Mouse (Mus musculus) central nervous system, embryonic 11.5 days (tissue): ENCODE measurements around the gene Exoc3l2. TPM values are rescaled to one million over a fixed set of nuclear protein-coding genes. Genes with fewer than 3 reads are reported as not detected.

Experiments used
- polyA plus RNA-seq: library from polyadenylated mRNA; depleted of rRNA; stranded (reverse); fragments of >200 nt; gene quantifications from 2 replicates; pipeline ENCODE4 v1.2.3, GENCODE M21; 2012; rRNA removed

The Exoc3l2 gene
- polyA plus RNA-seq: 2.1 and 2.9 TPM in 2 replicates

DNA sequence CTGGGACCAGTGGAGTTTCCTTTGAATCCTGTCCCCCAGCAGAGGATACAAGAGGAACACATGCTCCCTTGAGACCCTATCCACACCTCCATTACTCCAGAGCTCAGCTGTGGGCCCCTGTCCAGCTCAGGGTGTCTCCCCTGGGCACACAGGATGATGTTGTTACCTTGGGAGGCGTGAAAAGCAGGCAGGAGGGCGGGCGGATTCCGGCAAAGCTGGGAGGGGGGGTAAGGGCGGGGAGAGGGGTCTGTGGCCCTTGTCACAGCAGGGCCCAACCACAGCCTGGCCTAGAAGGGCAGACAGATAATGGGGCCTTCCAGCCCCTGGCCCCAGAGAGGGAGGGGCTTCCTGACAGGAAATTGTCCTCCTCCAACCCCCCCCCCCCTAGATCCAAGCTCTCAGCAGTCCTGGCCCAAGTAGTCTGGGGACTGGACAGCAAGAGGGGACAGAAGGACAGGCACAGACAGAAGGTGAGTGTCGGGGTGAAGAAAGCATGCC, at the start of gene Exoc3l2:
Gene Exoc3l2, plus strand, starts transcription at position 448 of the 498 bp plus-strand sequence.

DNA sequence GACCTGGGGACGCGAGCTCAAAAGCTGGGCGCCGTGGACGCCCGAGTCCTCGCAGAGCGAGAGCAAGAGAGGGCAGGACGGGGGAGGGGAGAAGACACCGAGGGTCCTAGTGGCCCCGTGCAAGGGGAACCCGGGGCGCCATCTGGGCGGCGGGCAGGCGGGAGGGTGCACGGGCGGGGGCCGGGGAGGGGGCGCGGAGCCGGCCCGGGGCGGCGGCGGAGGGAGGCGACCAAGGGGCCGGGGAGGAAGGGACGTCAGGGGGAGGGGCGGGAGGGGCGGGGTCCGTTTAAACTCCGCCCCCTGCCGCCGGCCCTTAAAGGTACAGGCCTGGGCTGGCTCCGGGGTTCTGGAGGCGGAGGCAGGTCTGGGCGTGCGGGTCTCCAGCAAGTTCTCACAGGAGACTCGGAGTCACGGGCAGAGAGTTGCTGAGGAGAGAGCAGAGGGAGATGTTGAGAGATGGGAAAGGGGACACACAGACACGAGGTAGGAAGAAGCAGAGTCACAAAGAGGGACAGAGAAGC, 4.5 kb upstream of the Exoc3l2 start, which contains the start of gene Mark4:
Gene Mark4, minus strand, starts transcription at position 231 of the 521 bp plus-strand sequence.

DNA sequence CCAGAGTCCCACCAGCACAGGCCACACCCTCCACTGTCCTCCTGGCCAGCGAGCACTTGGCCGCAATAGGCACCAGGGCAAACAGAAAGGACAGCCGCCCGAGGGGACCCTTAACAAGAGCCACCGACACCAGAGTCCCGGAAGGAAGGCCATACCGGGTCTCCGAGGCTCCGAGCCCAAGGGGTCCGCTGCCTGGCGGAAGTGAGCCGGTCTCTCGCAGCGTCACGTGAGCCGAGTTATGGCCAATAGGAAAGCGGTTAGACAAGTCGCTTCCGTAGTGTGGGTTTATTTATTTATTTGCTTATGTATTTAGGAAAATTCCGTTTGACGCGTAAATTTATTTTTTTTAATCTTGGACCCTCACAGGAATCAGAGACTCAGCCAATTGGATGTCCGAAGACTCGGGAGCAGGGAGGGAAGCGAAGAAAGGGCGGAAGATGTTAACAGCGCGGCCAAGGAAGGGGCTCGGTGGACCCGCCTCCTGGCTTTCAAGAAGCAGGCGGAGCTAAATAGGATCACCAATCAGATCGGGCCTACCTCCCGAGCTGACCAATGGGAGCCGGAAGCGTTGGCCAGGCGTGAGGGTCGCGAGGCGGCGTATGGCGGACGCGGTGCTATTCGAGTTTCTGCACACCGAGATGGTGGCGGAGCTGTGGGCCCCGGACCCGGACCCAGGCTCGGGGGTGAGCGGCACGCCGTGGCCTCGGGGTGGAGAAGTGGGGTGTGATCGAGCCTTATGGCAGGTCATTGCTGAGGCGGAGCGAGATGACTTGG, 45.2 kb downstream of the Exoc3l2 start, which contains the start of the genes Bloc1s3 and Trappc6a:
Gene Bloc1s3, minus strand, starts transcription at position 218 of the 774 bp plus-strand sequence.
Gene Trappc6a, plus strand, starts transcription at position 246 of the 774 bp plus-strand sequence.

DNA sequence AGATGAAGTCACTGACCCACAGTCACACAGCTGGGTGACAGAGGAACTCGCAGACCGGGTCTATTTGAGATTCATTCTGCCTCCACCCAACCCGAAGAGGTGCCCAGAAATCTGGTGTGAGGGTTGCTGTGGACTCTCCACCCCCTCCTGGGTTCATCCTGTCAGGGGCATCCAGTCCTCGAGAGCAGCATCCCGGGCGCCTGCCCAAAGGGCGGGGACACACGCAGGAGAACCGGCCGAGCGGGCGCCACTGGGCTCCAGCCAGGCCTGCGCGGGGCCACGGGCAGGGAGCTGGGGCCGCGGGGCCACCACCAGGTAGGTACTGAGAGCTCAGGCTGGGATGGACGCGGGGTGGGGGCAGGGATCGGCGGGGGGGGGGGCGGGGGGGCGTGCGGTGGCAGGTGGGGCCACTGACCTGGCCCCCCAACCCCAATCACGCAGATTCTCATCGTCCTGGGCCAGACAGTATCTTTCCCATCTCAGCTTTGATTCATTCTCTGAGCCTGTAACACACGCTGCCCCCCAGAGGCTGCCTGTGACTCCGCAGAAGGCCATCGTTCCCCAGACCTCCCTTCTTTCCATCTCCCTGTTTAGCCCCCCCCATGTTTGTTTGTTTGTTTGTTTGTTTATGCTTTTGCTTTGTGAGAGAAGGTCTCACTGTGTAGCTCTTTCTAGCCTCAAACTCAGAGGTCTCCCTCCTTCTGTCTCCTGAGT, 54.7 kb downstream of the Exoc3l2 start, which contains the start of gene Nkpd1:
Gene Nkpd1, plus strand, starts transcription at position 187 of the 714 bp plus-strand sequence.

Other genes with a start within 250 kb of the Exoc3l2 start
- gene Opa3, start 235.0 kb upstream of the Exoc3l2 start, polyA plus RNA-seq: 24.3 and 29.1 TPM in 2 replicates
- 67.2 and 70.5 TPM in 2 replicates for gene Vasp, start 191.5 kb upstream of the Exoc3l2 start, polyA plus RNA-seq
- gene Ppm1n, start 183.3 kb upstream of the Exoc3l2 start, polyA plus RNA-seq: 0.10 and 0.32 TPM in 2 replicates
- gene Rtn2, start 180.7 kb upstream of the Exoc3l2 start, polyA plus RNA-seq: 46.8 and 47.1 TPM in 2 replicates
- 0.06 and 0.07 TPM in 2 replicates for gene Fosb, start 153.3 kb upstream of the Exoc3l2 start, polyA plus RNA-seq
- gene Ercc1, start 118.6 kb upstream of the Exoc3l2 start, polyA plus RNA-seq: 63.7 and 67.6 TPM in 2 replicates
- 13.1 and 16.6 TPM in 2 replicates for gene Cd3eap, start 103.8 kb upstream of the Exoc3l2 start, polyA plus RNA-seq
- 11.1 and 11.8 TPM in 2 replicates for gene Ppp1r13l, start 103.6 kb upstream of the Exoc3l2 start, polyA plus RNA-seq
- 53.3 and 59.0 TPM in 2 replicates for gene Ercc2, start 81.3 kb upstream of the Exoc3l2 start, polyA plus RNA-seq
- 1.8 and 2.0 TPM in 2 replicates for gene Klc3, start 59.2 kb upstream of the Exoc3l2 start, polyA plus RNA-seq
- gene Ckm, start 58.6 kb upstream of the Exoc3l2 start, polyA plus RNA-seq: 0.40 and 0.76 TPM in 2 replicates
- gene Mark4, start 4.5 kb upstream of the Exoc3l2 start, polyA plus RNA-seq: 33.8 and 41.7 TPM in 2 replicates
- gene Bloc1s3, start 45.0 kb downstream of the Exoc3l2 start, polyA plus RNA-seq: 6.3 and 9.5 TPM in 2 replicates
- gene Trappc6a, start 45.1 kb downstream of the Exoc3l2 start, polyA plus RNA-seq: 36.1 and 56.2 TPM in 2 replicates
- gene Nkpd1, start 54.5 kb downstream of the Exoc3l2 start, polyA plus RNA-seq: 0.10 and 0.15 TPM in 2 replicates
- 59.4 and 66.9 TPM in 2 replicates for gene Ppp1r37, start 99.7 kb downstream of the Exoc3l2 start, polyA plus RNA-seq
- 1.0 and 1.3 TPM in 2 replicates for gene Zfp296, start 114.0 kb downstream of the Exoc3l2 start, polyA plus RNA-seq
- 40.7 and 66.6 TPM in 2 replicates for gene Gemin7, start 114.3 kb downstream of the Exoc3l2 start, polyA plus RNA-seq
- gene Clasrp, start 141.2 kb downstream of the Exoc3l2 start, polyA plus RNA-seq: 134 and 154 TPM in 2 replicates
- 2.4 and 4.4 TPM in 2 replicates for gene Relb, start 166.1 kb downstream of the Exoc3l2 start, polyA plus RNA-seq
- 36.8 and 58.8 TPM in 2 replicates for gene Clptm1, start 201.7 kb downstream of the Exoc3l2 start, polyA plus RNA-seq
- gene Apoc2, start 214.6 kb downstream of the Exoc3l2 start, polyA plus RNA-seq: 4.6 and 11.0 TPM in 2 replicates
- gene Gm44805, start 218.1 kb downstream of the Exoc3l2 start, polyA plus RNA-seq: not detected in 2 replicates
- 0.19 and 0.41 TPM in 2 replicates for gene Apoc4, start 218.1 kb downstream of the Exoc3l2 start, polyA plus RNA-seq
- gene Apoc1, start 229.3 kb downstream of the Exoc3l2 start, polyA plus RNA-seq: 4.9 and 8.1 TPM in 2 replicates
- gene Apoe, start 235.9 kb downstream of the Exoc3l2 start, polyA plus RNA-seq: 198 and 270 TPM in 2 replicates